Mouse (Mus musculus) ES-CJ7 (cell line): ENCODE data around the gene Chrm4.
A peak's percentile ranks its signal among the peaks of the same experiment; 100 is the strongest.

ENCODE experiments used
- DNase-seq: peaks from one replicate; pipeline ENCODE4 v3.0.0; 2011; ENCODE audit warnings: low read depth, low spot score

Chrm4 gene

DNA sequence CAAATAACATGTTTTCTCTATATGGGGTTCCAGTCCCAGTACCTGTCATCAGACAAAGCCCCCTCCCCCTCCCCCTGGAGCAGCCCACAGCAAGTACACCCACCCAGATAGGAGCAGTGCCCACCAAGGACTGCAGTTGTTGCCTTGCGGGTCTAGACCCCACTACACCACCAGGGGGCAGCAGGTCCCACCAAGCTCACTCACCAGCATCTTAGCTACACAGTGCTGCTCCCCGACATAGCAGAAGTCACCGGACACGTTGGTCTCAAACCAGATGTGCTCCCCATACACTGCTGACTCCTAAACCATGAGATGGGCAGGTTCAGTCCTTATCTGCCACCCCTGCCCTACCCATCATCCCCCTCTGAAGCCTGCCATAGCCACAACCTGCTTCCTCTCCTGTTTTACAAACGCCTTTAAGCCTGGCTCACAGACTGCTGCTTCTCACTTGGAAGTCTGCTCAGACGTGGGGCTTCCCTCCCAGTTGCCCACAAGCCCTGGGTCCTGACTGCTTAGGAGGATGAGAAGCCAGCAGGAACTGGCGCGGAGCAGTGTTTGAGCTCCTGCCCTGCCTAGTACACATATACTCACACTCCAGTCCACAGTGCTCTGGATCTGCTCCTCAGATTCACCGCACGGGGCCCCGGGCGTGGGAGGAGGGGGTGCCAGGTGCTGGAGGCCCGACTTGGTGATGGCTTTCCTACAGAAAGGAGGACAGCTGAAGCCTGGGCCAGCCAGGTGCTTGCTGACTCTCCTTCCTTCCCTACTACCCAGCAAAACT lies 17.3 kb downstream of the Chrm4 start:
- DNase-seq, result peak; percentile 81

GRCm38 (mm10) chr2:91945483-91945882 lies 18.4 kb downstream of the Chrm4 start, which contains the start of gene Gm9821:
TSS of gene Gm9821 (plus strand) at chr2:91945703.
- no peak for DNase-seq

GRCm38 (mm10) chr2:91946836-91947235 lies 19.8 kb downstream of the Chrm4 start:
- no peak for DNase-seq

DNA sequence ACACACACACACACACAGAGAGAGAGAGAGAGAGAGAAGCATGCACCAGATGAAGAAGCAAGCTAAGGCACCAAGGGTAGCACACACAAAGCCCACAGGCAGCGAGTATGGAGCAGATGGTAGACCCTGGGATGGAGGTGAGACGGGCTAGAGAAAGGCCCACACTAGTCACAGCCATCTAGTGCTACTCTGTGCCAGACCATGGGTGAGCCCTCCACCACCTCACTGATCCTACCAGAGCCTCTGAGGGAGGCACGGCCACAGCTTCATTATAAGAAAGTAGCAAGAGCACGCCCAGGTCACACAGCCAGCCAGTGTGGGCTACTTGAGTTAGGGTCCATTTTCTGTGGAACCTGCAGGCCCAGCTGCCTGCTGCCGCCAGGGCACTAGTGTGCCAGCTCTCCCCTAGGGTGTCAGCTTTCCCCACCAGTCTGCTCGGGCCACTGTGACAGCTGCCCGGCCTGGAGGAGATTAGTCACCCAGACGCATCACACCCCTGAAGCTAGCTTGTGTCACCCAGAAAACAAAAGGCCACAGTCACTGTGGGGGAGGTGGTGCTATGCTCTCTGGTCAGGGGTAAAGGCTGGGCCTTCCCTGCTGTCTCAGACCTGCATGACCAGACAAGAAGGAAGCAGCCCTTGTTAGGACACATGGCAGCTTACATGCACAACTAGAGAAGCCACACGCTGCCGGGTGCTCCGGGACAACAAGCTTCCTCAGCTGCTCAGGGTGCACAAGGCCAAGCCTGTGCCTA lies 20.5 kb downstream of the Chrm4 start:
- no peak for DNase-seq

GRCm38 (mm10) chr2:91948151-91948509 lies 21.1 kb downstream of the Chrm4 start:
- DNase-seq, result no peak

- no peak for DNase-seq
Measured at GRCm38 (mm10) chr2:91948792-91949241, 21.8 kb downstream of the Chrm4 start.

- DNase-seq, result no peak
Measured at GRCm38 (mm10) chr2:91949411-91950274, 22.6 kb downstream of the Chrm4 start.

DNA sequence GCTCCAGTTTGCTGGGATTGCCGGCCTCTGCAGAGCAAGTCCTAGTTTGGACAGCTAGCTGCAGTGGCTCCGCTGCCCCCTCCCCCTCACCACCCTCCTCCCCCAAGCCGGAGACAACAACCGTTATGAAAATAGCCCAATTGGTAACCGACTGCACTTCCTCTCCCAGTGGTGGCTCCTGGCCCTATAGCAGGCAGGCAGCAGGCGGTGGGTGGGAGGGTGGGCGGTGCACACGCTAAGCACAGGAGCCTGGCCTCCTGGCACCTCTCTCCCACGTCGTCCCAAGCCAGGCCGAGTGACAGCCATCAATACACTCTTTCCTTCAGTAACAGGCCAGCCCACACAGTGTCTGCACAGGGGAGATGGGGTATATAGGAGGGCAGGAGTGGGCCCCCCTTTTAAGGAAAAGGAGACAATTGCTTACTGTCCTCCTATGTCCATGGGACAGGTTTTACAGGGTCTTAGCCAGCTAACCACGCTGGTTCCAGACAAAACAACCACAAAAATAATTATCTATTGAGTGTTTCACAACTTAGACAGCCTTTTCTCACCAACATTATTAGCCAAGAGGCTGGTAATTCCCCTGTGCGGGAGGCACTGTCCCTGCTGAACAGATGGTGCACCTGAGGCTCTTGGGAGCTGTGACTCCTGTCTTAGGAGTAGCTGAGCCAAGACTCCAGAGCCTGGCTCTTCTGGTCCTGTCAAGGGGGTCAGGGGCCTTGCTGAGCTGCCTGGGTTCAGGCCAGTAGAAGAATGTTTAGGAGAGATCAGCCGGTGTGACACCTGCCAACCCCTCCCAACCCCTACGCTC lies 23.4 kb downstream of the Chrm4 start:
- no peak for DNase-seq

- DNase-seq, result no peak
Measured at GRCm38 (mm10) chr2:91953825-91954224, 26.8 kb downstream of the Chrm4 start.

DNA sequence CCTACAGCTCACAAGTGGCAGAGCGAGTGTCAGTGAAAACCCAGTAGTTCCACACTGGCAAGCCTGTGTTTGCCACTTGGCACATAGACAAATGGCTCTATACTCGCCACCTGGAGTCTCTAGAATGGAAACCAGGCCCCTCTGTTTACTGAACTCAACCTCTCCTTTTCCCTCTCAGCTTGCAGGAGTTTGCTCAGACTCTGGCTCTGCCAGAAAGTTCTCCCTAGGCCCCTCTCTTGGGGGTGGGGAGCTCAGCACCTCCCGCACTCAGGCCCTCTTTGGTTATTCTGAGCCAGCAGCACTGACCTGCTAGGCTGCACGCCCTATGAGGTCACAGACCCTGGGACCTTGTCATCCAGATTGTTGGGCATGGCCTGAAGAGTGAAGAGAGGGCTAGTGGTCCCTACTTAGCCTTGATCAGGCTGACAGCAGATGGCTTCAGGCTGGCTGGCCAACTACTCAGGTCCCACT lies 28.1 kb downstream of the Chrm4 start:
- no peak for DNase-seq

DNA sequence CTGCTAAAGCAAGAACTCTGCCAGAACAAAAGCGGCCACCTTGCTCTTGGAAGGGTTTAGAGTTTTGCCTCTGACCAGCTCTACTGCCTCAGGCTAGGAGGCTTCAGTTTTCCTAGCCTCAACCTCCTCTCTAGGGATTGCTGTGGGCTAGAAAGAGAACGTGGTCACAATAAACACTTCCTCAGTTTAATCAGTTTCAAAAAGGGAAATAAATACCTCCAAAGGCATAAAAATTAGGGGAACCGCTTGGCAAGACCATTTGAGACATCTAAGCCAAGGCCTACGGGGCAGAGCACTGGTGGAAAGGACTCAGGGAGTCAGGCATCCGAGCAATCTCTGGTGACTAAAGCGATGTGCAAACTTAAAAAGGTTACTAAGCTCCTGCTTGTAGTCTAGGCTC lies 28.8 kb downstream of the Chrm4 start:
- no peak for DNase-seq

DNA sequence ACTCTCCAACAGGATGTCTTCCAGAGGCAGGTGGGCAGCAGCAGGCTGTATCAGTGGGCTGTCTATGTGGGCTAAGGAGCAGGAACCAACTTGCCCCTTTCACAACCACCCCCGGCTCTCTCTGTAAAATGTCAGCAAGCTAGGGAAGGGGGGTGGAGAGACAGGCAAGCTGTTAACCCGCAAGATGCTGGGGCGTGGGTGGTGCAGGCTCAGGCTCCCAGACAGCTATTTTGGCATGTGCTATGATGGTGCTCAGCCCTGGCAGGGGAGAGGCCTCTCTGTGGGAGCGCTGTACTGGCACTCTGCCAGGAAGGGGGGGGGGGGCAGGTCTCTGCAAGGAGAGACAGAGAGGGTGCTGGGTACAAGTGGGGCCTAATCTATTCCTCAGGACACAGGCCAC lies 30.0 kb downstream of the Chrm4 start:
- no peak for DNase-seq

DNA sequence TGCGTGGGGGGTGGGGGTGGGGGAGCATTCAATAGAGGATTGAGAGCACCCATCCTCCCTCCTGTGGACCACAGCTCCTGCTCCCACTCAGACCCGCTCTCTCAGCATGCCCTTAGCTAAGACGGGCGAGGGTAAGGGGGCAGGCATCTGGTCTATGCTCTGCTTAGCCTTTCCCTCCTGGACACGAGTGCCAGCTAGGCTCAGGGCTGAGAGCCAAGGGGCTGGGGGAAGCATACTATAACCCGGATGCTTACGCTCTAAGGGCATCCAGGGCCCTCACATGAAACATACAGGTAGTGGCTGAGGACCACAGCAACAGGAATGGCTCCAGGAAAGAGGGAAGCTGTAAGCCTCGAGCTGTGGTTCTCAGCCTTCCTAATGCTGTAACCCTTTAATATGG lies 31.0 kb downstream of the Chrm4 start:
- DNase-seq, result no peak

GRCm38 (mm10) chr2:91958701-91959457 lies 31.8 kb downstream of the Chrm4 start:
- DNase-seq, result peak; percentile 70

DNA sequence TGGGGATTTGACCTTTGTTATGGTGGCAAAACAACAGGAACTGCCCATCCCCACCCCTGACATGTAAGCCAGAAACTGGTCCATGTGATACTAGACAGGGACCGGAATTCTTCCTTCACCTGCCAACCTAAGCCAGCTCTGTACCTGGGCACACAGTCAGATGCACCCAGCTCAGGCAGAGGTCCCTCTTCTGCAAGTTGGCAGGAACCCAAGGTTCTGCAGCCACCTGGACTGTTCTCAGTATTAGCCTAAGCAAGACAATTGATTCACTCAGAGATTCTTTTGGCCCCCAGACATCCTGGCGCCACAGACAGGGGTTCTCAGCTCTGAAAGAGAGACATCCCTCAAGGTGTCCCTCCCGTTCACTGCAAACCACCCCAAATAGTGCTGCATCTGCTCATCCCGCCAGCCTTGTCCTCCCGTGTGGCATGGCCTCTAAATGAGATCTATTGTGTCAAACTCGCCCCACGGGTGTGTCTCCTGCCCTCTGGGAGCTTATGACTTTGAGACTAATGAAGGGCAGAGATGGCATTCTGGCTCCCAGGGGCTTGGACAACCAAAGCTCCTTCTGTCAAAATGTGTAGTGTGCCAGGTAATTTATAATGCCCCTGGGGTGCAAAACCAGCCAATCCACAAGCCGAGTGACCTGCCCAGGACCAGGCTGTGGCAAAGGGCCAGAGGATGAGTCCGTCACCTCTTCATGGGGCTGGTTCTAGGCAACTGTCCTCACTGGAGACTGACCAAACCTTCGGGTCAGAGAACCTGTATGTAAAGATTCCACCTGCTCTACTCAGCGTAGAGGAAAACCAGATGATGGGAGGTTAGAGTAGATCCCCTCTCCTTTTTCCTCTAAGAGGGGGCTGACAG lies 32.7 kb downstream of the Chrm4 start:
- no peak for DNase-seq

DNA sequence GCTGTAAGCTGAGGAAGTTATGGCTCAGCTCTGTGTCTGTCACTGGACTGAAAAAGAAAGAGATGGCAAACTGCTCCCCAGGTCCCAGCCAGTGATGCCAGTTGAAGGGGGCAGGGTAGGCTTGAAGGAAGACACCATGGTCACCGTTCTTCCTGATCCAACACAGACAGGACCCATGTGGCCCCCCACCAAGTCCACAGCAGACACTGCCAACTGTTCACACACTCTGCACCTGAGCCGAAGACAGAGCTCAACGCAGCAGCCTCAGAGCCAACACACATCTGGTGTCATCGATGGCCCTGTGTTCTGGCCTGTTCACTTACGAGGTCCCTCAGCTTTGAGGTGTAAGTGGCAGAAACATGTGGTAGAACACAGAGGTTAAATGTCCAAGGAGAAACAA lies 33.4 kb downstream of the Chrm4 start:
- no peak for DNase-seq

GRCm38 (mm10) chr2:91961901-91962761 lies 35.1 kb downstream of the Chrm4 start:
- no peak for DNase-seq

DNA sequence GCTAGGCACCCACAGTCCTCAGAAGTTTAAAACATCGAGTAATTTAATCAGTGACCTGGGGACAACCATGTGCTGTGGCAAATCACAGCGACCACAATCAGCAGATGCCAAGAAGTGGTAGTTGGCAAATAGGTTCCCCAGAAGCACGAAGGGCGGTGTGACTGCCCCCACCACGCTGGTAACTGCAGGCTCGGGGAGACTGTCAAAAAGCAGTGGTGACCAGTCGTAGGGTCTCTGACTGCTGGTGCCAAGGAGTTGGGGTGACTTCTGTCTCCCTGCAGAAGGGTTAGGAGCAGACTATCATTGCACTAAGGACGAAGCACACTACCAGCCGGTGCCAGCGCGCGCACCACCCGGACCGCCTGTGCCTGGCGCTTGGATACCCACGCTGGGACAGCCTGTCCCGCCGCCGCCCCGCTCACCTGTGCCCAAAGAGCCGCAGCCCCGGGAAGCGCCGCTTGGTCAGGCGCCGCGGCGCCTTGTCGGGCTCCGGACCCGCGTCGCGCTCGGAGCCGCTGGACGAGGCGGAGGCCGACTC lies 35.9 kb downstream of the Chrm4 start:
- no peak for DNase-seq
